Mouse (Mus musculus) gastrocnemius, postnatal 36 days (tissue): ENCODE data around the gene Creb3l2. TPM values are rescaled to one million over a fixed set of nuclear protein-coding genes. Genes with fewer than 3 reads are reported as not detected.
"Not testable (repeated sequence)": the region's sequence is repeated elsewhere in the genome, so short reads cannot be mapped to it uniquely, and the experiment has no call there.

ENCODE experiments used
- DNase-seq, 2 experiments: peaks; one replicate each; pipeline ENCODE4 v3.0.0; 2022
- intact Hi-C: fragments of 180-260 bp; cut with DNase I; formaldehyde crosslinking; loops from one replicate; pipeline ENCODE4 v1.15.1; 2025
- total RNA-seq, 2 experiments: library from RNA; stranded (reverse); gene quantifications; 2 replicates each; pipeline ENCODE4 v1.2.3; 2021

Creb3l2 gene
- total RNA-seq, 2 experiments from 2014 or later, result 8.6 to 9.4 TPM

DNA sequence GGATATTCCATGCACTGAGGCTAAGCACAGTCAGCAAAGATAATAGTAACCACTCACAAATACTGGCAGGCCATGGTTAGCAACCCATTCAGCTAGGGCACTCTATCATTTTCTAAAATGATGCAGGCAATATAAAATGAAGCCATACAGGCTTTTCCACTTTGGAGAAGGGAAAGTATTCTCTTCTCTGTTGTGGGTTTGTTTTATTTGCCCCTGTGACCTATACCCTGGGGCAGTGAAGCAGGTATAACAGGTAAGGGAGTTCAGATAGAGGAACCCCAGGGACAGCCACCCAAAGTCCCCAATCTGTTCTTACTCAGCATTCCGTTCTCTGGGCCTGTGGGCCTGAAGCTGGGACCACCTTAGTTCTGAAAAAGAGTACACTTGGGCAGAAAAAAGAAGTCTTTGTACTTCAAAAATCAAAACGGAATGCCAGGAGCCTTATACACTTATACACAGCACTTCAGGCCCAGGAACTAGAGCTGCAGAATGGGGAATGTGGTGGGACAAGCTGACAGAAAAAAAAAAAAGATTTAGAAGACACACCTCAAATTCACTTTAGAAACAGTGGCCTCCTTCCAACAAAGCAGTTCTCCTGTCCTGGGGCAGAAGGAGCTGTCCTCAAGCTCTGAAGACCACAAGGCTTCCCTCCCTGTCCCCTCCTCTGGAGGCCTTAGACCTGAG, 56.2 kb downstream of the Creb3l2 start:
- intact Hi-C loops, result no loop called here
- DNase-seq, result no peak

DNA sequence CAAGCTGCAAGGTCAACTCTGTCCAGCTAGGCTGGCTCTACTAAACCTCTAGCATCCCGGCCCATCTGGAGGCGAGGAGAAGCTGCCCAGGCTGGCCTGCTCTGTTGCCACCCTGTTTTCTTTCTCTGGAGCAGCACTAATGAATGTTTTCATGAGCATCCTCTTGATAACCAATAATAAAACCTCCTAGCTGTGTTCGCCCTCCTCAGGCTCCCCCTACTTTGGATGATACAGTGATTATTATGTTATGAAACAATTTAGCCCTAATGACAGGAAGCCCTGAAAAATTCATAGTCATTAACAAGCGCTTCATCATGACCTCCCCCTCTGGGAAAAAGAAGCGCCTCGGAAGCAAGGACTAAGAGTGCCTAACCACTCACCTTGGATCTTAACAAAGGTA, 59.2 kb downstream of the Creb3l2 start:
- intact Hi-C loops, result no loop called here
- DNase-seq, result no peak

GRCm38 (mm10) chr6:37377836-37378580, 63.9 kb downstream of the Creb3l2 start:
- no peak for DNase-seq
- intact Hi-C loops, result no loop called here

DNA sequence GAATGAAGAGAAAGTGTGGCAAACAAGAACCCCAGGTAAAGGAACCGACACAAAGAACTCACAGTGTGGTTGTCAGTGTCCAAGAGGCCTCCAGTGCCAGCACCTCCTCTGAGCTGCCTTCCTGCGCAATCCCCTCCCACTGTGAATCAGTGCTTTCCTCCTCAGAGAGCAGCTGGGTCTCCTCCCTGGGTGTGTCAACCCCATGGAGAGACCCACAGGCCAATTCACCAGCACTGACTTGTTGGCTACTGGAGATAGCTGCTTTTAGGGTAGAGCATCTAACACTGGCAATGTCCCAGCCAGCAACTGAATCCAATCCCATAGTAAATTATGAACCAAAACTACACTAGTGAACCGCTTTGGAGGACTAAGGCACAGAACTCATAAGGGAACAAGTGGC, 64.6 kb downstream of the Creb3l2 start:
- intact Hi-C loops, DNase-seq: not testable (repeated sequence)

- peak; percentile 30 to 38 for DNase-seq
- intact Hi-C loops, result no loop called here
These were observed 66.5 kb downstream of the Creb3l2 start for GRCm38 (mm10) chr6:37375452-37375851.

DNA sequence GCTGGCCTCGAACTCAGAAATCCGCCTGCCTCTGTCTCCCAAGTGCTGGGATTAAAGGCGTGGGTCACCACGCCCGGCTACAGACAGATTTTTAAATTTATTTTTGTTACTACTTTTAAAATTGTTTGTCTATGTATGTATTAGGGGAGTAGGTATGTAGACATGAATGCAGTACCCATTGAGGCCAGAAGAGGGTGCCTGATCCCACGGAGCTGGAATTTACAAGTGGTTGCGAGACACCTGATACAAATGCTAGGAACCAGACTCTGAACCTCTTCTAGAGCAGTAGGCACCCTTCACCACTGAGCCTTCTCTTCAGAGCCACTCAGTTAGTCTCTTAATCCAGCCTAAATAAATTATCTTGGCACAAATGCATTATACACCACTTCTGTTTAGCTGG, 70.6 kb downstream of the Creb3l2 start:
- no peak for DNase-seq
- intact Hi-C loops, result no loop called here

DNA sequence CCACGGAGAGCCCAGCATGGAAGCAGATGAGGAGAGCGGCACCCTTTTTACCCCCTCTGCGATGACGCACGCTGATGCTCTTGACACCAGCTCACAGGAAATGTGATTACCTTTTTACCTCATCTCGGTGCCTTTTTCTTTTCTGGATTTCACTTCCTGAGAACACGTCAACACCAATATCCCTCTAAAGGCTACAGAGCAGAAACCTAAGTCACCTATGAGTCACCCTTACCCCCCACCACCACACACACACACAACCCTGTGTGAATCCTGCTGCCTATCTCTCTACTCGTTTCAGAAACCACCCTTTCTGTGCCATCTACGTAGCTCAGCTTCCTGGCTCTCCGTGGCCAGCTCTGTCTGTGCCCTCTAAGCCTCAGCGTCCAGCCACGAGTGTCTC, 71.4 kb downstream of the Creb3l2 start:
- intact Hi-C loops, result no loop called here
- no peak for DNase-seq

GRCm38 (mm10) chr6:37369750-37370149, 72.2 kb downstream of the Creb3l2 start:
- no peak for DNase-seq
- intact Hi-C loops, result no loop called here

DNA sequence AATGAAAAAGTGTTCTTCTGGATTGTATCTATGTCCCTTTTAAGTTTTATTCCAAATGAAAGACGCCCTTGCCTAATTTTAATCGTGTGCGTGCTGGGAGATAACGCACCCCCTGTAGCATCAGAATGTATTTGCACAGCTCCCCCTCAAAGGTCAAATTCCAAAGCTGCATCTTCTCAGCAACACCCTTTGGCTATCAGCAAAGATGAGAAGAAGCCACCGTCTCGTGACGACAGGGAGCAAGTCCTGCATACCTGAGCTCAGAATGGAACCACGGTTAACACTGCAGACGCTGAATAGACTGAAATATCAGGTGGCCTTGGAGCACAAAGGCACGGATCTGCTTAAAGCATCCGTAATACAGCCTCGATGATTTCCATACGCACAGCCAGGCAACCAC, 73.7 kb downstream of the Creb3l2 start:
- no peak for DNase-seq
- intact Hi-C loops, result no loop called here

DNA sequence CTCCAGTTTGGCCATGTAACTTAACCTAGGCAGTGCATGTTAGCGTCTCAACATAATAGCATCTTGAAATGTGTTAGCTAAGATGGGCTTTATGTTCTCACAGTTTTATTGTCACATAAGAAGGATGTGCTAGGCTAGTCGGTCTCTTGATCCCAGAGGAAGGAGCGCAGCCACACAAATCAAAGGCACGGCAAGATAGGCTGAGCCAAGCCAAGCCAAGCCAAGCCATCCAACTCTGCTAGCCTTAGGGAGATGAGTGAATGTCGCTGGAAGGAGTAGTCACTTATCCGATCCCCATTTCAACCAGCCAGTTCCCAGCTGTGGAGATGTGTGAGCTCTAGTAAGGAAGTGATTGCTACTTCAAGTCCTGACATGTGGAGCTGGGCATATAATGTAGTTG, 75.0 kb downstream of the Creb3l2 start:
- intact Hi-C loops, result no loop called here

GRCm38 (mm10) chr6:37365179-37365578, 76.8 kb downstream of the Creb3l2 start:
- intact Hi-C loops, result no loop called here
- DNase-seq, result no peak

More for the DNA sequence above, 75.0 kb downstream of the Creb3l2 start:
- DNase-seq, result no peak

- DNase-seq, result no peak
- intact Hi-C loops, result no loop called here
These were observed 77.6 kb downstream of the Creb3l2 start for GRCm38 (mm10) chr6:37364361-37364760.

DNA sequence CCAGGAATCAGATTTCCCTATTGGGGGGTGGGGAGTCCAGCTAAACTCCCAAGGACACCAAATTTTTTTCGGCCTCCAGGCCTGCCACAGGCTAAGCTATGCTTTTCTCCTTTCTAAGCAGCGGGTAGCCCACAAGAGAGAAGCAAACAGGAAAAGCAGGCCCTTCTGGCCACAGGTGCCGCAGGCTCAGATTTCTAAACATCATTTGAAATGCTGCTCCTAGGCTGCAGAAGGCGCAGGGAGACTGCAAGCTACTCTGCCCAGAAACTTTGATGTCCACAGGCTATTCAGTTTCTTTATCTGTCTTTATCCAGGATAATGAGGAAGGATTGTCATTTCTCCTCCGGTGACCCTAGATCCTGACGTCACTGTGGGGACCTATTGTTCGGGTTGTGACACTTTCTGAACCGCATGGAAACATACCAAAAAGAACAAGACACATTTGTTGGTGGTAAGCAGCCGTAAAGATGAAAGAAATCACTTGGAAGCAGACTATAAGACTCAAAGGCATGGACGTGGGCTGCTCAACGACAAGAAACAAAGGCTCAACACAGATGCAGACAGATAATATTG, 81.0 kb downstream of the Creb3l2 start:
- intact Hi-C loops, result no loop called here
- DNase-seq, result no peak

GRCm38 (mm10) chr6:37354449-37355179, 87.3 kb downstream of the Creb3l2 start:
- peak; percentile 39 to 44 for DNase-seq
- intact Hi-C loops, result loop anchor here (1.0 kb wide), 1 partner anchor 94 kb away; no protein-coding TSS in a partner anchor

- intact Hi-C loops, result loop anchor here (1.0 to 2.0 kb wide), 2 partner anchors 95 to 299 kb away; no protein-coding TSS in a partner anchor
- DNase-seq, result no peak
These were observed 88.3 kb downstream of the Creb3l2 start for GRCm38 (mm10) chr6:37353616-37354015.

GRCm38 (mm10) chr6:37351731-37352380, 90.1 kb downstream of the Creb3l2 start:
- intact Hi-C loops, result loop anchor here (1.0 to 2.0 kb wide), 2 partner anchors 255 to 297 kb away; no protein-coding TSS in a partner anchor
- peak; percentile 32 to 50 for DNase-seq

DNA sequence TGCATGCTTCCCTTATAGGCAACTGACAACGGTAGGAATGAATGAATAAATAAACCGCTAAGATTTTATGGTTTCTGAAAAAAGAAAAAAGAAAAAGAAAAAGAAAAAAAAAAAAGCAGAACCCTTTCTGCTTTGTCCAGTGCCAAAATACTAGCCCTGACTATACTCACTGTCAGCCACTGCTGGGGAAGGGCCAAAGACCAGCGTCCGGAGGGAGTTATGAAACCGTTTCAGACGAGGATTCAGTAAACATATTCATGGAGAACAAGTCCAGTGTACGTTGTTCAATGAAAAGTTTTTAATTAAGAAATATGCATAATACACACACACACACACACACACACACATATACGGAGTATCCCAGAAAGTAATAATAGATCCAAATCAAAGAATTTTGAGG, 91.6 kb downstream of the Creb3l2 start:
- intact Hi-C loops, result no loop called here
- peak in 1 of 2 experiments; percentile 60 for DNase-seq

DNA sequence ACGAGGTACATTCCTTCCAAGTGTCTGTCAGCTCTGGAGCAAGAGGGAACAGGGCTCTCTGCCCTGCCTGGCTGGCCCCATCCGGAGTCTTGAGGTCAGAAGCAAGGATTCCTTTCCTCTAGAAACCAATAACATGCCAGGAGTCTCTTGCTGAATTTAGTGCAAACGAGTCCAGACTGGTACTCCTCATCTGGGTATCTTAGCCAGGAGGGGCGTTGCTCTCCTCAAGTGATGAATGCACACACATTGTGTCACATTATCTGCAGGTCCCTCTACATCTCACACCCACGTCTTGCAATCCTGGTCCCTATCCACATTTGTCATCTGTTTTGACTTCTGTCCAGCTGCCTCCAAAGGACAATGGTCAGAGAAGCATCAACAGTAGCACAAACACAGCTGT, 94.3 kb downstream of the Creb3l2 start:
- DNase-seq, result no peak
- intact Hi-C loops, result no loop called here

- no peak for DNase-seq
- intact Hi-C loops, result no loop called here
These were observed 103.9 kb downstream of the Creb3l2 start for GRCm38 (mm10) chr6:37338055-37338454.

DNA sequence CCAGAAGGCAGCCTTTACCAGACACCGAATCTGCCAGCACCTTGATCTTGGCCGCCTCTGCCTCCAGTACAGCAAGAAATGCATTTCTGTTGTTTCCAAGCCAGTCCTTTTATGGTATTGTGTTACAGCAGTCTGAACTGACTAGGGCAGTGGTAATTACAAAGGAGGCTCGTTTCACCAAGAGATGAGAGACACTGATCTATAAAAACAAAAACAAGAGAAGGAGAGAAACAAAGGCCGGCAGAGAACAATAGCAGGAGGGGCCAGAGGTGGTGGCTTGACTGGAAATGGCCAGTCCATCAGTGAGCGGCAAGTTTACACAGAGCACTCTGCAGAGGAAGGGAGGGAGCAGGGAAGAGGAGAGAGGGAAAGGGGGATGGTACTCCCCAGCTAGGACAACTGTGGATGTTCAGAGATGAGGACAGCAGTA, 105.1 kb downstream of the Creb3l2 start:
- intact Hi-C loops, result no loop called here

More for the DNA sequence above, 105.1 kb downstream of the Creb3l2 start:
- no peak for DNase-seq
